Mouse (Mus musculus) adipocyte (in vitro differentiated cells): ENCODE measurements around the gene Gm44973.
"Not testable (repeated sequence)": the region's sequence is repeated elsewhere in the genome, so short reads cannot be mapped to it uniquely, and the experiment has no call there.

ENCODE experiments used
- DNase-seq: peaks from one replicate; pipeline ENCODE4 v3.0.0-alpha.2; 2016; ENCODE audit warnings: low spot score

The Gm44973 gene

DNA sequence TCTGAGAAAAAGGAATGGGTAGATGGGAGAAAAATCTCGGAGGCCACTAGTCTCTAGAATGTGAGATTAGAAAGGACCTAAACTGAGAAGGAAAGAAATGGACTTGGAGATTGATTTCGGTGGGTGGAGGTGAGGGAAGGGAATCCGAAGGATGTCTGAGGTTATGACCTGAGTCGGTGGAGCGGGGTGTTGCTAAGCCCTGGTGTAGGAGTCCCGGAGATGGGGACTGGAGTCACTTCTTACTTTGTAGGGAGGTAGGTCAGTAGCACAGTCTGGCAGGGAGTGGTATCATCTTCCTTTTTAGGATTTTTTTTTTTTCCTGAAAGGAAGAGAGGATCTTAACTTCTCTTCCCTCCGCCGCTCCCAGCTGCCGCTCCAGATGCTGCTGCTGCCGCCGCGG, 37.1 kb downstream of the Gm44973 start:
- no peak for DNase-seq

GRCm38 (mm10) chr7:5052931-5053343, 37.6 kb downstream of the Gm44973 start:
- DNase-seq: no peak

DNA sequence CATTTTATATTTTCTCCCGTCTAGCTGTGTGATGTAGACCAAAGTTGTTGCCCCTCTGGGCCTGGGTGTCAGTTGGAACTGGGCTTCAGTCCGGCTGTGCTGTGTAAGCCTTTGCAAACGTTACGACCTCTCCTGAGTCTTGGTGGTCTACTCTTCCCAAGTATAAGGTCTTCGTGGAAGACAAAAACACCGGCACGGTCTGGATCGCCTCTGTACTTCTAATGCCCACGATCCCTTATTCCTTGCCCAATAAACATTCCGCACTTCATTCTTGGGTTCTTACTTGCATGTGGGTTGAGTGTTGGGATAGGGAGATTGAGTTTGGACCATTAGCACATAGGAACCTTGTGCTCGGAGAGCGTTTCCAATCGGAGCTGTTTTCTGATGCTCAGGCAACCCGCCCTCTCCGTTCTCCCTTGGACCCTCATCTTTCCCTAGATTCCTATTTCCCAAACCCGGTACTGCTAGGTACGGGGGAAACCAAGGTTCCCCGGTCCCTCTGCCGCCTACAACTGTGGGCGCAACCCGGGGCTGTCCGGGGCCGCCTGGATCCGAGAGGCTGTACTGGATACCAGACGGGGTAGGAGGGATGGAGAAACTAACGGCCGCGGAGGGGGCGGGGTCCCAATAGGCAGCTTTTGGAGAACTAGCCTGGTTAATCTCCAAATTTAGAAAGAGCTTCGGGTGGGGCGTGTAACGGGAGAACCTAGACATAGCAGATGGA, 38.3 kb downstream of the Gm44973 start:
- DNase-seq: no peak

- DNase-seq: no peak
Observed at GRCm38 (mm10) chr7:5056651-5057263, 41.5 kb downstream of the Gm44973 start.

DNA sequence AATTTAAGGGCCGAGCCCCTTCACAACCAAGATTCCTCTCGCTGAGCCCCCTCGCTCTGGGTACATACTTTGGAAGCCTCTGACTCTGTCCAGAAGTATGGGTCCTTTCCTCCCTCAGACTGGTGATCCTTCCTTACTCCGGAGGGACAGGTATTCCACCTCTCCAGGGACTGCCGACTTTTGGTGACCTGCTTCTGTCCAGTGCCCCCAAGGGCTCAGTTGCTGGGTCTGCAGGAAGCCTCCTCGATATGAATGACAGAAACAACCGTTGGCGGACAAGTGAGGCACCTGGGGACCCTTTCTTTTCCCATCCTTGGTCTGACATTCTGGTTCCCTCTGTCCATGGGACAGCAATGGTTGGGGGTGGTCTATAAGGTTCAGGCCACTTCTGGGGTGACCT, 42.1 kb downstream of the Gm44973 start:
- no peak for DNase-seq

GRCm38 (mm10) chr7:5057804-5058203, 42.5 kb downstream of the Gm44973 start:
- DNase-seq: no peak

GRCm38 (mm10) chr7:5058631-5059030, 43.3 kb downstream of the Gm44973 start:
- no peak for DNase-seq

DNA sequence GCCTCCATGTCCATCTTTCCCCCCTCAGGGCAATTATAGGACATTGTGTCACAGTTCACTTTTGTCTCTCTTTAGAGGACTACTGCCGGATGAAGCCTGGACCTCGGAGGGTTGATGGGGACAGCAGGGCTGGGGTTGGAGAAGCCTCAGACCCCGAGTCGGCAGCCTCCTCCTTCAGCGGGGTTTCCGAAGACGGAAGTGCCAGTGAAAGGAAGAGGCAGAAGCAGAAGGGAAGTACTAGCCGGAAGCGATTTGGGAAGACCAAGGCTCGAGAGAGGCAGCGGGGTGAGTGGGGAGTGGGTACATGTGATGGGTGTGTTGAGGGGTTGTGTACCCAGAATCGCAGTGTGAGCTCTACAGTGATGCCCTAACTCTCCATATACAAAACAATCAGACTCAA, 44.1 kb downstream of the Gm44973 start:
- DNase-seq: no peak

DNA sequence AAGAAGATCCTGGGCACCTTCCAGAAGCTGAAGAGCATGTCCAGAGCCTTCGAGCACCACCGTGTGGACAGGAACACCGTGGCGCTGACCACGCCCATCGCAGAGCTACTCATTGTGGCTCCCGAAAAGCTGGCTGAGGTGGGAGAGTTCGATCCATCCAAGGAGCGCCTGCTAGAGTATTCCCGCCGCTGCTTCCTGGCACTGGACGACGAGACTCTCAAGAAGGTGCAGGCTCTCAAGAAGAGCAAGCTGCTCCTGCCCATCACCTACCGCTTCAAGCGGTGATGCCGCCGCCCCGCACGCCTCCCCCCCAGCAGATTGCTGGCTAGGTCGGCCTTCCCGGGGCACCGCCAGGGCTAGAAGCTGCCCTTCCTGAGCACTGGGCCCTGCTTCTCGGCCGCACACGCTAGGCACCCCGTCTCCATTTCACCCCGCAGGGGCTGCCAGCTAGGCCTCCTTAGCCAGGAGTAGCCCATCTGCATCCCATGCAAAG, 45.0 kb downstream of the Gm44973 start:
- peak; percentile 81 for DNase-seq

DNA sequence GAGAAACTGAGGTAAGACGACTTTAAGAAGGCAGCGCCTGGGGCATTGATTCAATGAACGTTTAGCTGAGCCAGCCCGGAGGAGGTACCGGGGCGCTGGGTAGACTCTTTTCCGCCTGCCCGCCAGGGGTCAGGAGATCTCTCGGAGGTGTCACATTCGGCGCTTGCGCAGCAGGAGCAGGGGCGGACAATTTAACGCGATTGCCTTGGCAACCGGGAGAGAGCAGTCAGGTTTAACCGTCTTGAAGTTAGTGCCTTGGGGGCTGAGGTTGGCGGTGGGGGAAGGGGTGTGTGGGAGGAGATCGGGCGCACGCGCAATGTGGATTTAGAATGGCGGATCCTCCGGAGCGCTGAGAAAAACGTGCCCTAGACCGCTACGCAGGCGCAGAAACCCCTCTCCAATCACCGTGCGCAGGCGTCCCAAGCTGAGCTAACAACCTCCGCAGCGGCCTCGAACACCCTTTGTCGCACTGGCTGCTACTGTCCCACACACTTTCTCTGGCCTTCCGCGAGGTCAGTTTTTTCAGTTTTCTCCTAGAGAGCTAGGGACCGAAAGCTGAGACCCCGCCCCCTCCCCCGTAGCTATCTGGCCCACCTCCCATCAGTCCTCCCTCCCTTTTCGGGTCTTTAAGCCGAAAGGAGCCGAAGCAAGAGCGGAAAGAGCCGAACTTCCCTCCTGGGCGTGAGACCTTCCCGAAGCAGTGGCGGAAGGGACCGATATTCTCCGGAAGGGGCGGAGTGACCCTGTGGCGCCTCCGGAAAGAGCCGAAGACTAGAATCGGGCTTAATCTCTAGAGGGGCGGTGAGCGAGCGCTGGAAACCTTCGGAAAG, 45.9 kb downstream of the Gm44973 start:
- peak; percentile 96 for DNase-seq

DNA sequence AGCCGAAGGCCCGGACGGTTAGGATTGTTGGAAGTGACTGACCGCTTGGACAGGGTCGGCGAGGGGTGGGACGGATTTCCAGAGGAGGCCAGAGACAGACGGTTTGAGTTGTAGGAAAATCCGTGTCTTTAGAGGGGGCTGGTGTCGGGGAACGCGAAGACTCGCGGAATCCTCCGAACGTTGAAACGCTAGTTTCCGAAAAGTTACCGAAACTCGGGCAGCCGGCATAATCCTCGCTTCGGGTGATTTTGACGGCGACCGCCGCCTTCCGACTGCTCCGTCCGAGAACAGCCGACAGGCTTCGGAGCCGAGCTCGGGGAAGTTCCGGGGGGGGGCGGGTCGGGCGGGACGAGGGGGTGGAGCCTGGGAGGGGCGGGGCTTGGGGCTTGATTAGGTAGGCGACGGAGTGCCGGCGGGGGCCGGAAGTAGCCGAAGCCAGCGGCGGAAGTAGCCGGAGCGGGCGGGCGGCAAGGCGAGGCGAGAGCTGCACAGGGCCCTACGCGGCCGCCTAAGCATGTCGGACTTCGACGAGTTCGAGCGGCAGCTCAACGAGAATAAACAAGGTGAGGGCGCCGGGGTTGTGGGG, 46.6 kb downstream of the Gm44973 start, which contains the start of gene U2af2:
TSS of gene U2af2 (plus strand) at position 370 of the 586 bp plus-strand sequence.
- peak; percentile 84 for DNase-seq

- DNase-seq: peak; percentile 85
Observed at GRCm38 (mm10) chr7:5062360-5063001, 47.2 kb downstream of the Gm44973 start.

GRCm38 (mm10) chr7:5064886-5065285, 49.6 kb downstream of the Gm44973 start:
- no peak for DNase-seq

GRCm38 (mm10) chr7:5073586-5073985, 58.3 kb downstream of the Gm44973 start:
- DNase-seq: no peak

DNA sequence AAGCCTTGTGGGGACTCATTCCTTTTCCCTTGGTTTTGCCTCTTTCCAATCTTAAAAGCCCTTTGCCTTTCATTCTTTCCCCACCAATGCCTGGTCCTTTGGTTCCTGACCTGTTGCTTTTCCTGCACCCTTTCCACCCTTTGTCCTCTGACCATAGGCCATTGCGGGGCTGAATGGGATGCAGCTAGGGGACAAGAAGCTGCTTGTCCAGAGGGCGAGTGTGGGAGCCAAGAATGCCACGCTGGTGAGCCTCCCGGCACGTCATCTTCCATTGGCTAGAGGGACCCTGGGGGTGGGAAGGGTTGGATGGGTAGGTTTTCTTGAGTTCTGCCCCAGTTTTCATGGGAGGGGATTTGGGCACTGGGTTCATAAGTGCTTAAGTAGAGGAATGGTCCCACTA, 59.7 kb downstream of the Gm44973 start:
- DNase-seq: no peak

DNA sequence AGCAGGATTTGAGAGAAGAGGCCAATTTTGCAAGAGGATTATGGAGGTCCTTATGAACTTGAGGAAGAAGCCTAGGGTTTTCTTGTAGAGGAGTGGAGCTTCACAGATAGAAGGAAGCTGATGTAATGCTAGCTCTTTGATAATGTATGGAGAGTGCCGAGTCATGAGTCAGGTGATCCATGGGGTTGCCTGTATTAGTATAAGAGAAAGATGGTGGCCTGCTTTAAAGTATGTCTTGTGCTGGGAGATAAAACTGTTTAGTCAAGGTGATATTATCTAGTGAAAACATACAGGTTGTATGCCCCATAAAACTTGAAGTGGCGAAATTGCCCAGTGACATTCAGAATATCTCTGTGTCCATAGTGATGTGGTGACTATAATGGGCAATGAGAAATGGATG, 61.6 kb downstream of the Gm44973 start:
- no peak for DNase-seq

- not testable (repeated sequence) for DNase-seq
Observed at GRCm38 (mm10) chr7:5079365-5080009, 64.2 kb downstream of the Gm44973 start.

DNA sequence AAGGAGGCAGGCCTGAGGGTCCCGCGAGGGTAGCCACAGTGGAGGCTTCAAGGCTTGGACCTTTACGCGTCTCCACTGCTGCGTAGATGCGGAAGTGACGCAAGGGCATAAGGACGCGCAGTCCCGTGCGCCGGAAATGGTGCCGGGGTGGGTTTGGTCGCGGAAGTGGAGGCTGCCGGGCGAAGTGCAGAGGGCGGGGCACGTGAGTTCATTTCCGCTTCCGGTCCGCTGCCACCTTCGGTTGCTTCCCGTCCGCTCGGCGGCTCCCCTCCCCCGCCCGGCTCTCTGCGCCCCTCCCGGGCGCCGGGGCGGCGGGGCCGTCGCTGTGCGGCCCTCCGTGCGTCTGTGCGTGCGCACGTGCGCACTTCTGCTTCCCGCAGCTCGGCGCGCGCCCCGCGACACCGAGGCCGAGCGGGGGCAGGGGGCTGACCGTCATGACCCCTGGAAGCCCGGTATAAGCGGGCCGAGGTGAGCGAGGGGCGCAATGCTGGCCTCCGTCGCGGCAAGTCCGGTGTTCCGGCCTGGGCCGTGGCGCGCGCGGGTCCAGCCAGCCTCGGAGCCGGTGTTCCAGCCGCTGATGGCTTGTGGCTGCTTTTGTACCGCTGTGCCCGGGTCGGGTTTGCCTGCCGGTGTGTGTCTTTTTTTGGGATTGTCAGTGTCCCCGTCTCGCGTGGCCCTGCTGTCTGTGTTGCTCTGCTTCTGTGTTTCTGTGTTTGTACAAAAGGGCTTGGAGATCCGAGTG, 64.9 kb downstream of the Gm44973 start, which contains the start of gene Epn1:
TSS of gene Epn1 (plus strand) at position 226 of the 742 bp plus-strand sequence.
- peak; percentile 92 for DNase-seq

GRCm38 (mm10) chr7:5080815-5081214, 65.5 kb downstream of the Gm44973 start:
- no peak for DNase-seq

DNA sequence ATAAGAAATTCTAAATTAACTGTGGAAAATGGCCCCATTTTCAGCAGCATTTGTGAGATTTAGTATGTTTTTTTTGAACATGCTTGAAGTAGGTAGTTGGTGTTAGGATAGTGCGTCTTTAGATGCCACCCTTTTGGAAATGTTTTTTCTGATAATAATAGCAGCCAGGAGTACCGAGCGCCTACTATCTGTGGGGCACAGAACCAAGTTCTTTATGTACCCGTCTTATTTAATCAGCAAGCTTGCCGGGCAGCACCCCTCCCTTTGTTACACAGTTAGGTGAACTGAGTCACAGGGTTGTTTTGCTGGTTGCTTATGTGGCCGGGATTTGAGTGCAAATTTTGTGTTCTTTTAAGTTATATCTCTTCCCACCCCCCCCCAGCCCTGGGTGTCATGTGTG, 65.9 kb downstream of the Gm44973 start:
- DNase-seq: no peak
